Mouse (Mus musculus) testis, postnatal 14 days (tissue): ENCODE results near the gene Kcnj2.

Experiments used
- DNase-seq: peaks from one replicate; pipeline ENCODE4 v3.0.0; 2021; ENCODE audit warnings: low spot score

Gene Kcnj2

DNA sequence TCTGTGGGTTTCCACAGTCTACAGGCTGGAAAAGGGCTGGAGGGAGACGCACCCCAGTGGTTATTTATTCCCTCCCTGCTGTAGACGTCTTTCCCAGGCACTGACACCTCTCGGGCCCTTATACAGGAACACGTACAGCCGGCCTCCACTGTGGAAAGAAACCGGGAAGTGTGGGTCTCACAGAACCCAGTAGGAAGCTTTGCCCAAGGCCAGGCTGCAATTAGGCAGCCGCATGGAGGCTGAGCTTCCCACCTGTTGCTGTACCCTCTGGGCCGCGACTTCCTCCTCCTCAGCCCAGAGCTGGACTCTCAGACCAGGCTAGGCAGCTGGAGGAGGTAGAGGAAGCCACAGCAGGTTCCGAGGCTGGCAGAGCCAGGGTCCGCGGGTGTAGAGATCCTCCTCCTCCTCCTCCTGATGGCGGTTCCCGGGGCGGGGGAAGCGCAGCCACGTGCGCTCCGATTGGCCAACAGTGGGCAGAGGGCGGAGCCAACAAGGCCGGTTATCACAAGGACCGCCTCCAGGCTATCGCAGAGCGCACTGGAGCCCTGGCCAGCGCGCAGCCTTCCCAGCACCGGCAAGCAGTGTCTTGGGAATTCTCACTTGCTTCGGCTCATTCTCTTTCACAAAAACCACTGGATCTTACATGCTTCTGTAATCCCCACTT is at the start of gene Kcnj2:
Kcnj2 (plus strand) TSS at position 530 of the 664 bp plus-strand sequence.
- DNase-seq, result peak; percentile 87

DNA sequence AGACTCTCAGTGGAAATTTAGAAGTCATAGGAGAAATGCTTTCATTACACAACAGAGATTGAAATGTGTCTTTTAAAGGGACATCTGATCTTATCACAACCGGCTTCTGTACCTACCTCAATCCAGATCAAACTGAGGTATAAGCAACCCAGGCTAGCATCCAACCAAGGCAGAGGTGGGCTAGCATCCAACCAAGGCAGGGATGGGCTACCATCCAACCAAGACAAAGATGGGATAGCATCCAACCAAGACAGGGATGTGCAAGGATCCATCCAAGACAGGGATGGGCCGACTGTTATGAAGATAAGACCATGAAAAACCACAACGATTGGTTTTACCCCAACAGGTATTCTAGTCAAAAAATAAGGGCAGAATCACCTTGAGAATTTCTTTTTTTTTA is 49.8 kb upstream of the Kcnj2 start:
- DNase-seq, result no peak

DNA sequence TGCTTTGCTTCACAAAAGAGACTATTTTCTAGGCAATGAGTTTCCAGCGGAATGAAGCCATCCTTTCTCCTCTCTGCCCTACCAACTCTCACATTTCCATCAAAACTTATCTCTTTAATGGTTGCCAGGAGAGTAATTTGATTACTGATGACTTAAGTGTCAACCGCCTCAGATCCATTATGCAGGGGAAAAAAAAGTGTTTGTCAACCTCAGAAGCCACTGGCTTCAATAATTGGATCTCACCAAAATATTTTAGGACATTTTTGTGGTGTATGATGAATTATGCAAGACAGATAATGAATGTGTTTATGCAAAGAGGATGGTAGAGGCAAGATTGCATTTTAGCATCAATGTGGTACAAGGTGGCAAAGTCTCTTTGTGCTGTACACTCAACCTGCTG is 45.8 kb upstream of the Kcnj2 start:
- no peak for DNase-seq

DNA sequence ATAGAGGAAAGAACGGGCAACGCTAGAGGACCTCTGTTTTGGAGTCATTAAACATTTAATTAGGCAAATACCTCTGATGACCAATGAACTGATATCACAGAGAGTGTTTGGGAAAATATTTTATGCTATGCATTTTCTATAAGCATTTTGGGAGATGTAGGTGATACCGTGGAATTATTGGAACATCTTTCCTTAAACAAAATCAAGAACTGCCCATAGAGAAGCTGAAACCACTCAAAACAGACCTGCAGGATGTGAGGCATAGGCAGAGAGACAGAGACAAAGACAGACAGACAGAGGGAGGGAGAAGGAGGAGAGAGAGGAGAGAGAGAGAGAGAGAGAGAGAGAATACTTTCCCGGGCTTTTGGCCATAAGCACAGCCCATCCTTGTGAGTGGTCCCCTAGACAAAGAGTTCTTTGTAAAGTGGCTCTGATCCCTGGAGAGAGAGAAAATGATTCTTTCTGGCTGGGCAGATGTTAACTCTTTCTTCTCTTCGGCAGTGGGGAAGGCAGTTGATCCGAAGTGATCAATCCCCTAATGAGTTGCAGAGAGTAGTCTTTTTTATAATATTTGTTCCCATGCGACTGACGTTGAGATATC is 43.2 kb upstream of the Kcnj2 start:
- DNase-seq, result no peak

GRCm38 (mm10) chr11:111042175-111042574 is 23.8 kb upstream of the Kcnj2 start:
- no peak for DNase-seq

DNA sequence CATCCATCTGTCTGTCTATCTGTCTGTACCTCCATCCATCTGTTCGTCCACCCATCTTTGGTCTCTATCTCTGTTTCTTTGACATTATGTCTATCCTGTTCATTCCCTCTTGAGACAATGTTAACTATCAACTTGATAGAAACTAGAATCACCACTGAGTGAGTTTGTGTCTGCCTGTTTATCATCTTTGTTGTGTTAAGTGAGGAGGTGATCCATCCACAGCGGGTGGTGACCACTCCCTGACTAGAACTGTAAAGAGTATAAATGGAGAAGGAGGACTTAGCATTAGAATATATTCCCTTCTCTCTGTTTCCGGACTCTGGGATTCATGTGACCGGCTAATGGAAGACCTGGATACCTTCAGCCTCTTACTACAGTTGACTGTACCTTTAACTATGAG is 22.7 kb upstream of the Kcnj2 start:
- no peak for DNase-seq

DNA sequence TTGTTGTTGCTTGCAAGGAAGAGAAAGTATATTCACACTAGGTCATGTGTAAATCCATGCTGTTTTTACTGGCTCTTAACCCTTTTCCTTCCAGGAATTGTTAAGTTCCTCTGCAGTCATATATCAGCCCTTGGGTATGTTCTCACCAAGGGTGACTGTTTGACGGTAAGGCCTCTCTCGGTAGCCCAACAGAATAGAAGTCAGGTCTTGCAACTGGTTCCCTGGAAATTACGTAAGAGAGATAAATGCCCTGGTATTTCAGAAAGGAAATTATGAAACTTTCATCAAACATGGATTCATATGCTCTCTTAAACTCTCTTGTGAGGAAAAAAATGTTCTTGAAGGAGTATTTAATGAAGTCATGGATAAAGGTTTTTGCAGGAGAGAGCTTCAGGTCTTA is 11.7 kb upstream of the Kcnj2 start:
- no peak for DNase-seq

DNA sequence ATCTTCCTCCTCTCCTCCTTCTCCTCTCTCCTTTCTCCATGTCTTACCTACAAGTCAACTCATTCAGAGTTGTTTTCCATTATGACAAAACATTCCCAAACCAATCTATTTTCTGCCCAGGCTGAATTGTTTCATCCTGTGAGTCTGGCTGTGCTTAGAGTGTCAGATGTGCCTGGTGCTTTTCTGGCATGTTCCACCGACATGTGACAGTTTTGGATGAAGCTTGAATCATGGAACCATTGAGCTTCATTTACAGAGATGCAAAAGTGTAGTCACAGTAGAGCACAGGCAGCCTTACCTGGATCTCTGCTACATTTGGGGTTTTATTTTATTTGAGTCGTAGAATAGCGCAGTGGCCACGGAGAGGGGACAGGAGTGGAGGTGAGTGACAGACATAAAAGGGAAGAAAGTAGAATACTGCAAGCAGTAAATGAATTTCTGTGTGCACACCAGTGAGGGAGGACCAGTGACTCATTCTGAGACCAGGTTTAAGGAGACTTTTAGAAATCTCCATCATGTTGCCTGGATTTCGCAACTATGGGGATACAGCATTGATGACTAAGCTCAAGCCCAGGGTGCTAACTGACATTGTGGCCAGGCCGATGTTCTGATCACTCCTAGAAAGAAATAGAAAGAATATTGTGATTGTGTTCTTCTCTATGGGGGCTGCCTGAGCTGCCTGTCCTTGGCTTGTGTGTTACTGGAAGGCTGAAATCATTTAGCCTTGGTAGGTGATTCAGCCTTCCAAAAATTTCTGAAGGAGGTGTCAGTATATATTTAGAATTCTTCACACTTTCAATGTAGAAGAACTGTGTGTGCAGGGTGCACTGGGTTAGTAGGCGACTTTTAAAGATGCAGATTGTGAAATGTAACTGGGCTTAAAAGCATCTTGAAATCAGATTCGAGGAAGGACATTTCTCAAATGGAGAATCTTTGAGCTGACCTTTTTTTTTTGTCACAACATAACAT is 10.8 kb upstream of the Kcnj2 start:
- no peak for DNase-seq

GRCm38 (mm10) chr11:111056030-111056429 is 9.9 kb upstream of the Kcnj2 start:
- DNase-seq, result no peak

DNA sequence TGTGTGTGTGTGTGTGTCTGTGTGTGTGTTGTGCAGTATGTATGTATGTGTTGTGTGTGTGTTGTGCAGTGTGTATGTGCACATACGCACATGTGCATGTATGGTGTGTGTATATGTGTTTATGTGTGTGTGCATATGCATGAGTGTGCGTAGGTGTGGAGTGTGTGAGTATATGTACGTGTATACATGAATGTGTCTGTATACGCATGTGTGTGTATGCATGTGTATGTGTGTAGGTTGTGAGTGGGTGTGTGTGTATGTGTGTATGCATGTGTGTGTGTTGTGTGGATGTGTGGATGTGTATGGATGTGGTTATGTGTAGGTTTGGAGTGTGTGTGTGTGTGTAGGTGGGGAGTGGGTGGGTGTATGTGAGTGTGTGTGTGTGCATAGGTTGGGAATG is 8.5 kb upstream of the Kcnj2 start:
- no peak for DNase-seq

- no peak for DNase-seq
Measured at GRCm38 (mm10) chr11:111059440-111059839, 6.5 kb upstream of the Kcnj2 start.

GRCm38 (mm10) chr11:111060216-111060615 is 5.7 kb upstream of the Kcnj2 start:
- DNase-seq, result no peak

DNA sequence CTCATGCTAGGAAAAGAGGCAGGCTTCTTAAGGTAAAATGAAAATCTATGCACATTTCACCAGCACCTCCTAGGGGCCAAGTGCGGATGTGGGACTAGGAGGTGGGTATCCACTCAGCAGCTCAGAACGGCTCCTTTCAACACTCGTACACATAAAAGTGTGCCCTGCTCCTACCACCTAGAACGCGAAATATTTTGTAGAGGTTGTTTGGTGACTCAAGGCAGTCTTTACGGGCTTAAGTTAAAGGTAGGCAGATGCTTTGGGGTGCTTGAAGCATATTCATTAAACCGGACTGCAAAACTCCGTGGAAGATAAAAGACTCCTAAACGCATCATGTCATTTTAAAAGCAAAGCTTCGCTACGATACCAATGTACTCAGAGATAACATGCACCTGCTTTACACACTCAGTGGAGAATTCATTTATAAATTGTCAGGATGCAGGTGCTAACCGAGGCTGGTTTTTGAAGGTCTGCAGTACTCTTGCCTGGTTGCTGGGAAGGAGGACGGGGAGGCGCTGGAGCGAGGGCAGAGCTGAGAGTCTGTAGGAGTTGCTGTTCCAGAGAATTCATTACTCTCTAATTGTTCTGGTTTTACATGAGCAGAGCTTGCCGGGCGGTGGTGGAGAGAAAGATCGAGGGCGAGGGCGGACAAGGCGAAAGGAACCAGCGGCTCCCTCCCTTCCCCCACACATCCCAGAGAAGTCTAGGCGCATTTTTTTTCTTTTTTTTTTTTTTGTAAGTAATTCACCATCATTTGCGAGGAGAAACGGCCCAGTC is 1.0 kb upstream of the Kcnj2 start:
- peak; percentile 9 for DNase-seq

DNA sequence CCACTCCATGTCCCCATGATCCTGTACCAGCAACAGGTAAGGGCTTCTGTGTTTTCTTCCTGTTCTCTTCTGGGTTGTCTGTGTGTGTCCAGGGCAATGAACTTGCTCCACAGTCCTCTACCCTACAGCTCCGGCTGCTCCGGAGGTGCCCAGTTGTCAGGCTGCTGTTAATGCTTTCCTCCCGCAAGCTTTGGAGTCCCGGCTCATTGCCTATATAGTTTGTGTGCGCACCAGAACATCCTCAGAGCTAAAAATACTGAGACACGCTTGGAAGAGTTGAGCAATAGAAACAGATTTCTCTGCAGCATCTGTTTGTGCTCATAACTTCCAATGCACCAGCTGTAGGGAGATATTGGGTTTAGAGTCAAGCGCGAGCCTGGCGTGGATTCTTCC is 331 bp downstream of the Kcnj2 start:
- peak; percentile 4 for DNase-seq

GRCm38 (mm10) chr11:111067787-111068186 is 1.8 kb downstream of the Kcnj2 start:
- DNase-seq, result no peak

GRCm38 (mm10) chr11:111070460-111070859 is 4.5 kb downstream of the Kcnj2 start:
- DNase-seq, result no peak

DNA sequence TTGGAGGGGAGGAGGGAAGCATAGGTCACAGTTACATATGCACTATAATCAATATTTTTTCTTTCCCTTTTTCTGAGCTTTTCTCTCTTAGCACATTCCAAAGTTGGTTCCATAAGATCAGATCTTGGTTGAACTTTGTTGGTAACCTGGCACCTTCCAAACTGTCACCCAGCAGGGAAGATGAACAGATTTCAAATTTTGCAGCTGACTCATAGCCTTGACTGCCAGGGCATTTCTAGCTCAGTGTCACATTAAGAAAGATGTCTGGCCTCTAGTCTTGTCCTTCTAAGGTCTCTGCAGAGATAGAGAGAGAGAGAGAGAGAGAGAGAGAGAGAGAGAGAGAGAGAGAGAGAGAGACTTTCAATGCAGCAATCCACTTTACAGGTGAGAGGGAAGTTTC is 8.2 kb downstream of the Kcnj2 start:
- no peak for DNase-seq

DNA sequence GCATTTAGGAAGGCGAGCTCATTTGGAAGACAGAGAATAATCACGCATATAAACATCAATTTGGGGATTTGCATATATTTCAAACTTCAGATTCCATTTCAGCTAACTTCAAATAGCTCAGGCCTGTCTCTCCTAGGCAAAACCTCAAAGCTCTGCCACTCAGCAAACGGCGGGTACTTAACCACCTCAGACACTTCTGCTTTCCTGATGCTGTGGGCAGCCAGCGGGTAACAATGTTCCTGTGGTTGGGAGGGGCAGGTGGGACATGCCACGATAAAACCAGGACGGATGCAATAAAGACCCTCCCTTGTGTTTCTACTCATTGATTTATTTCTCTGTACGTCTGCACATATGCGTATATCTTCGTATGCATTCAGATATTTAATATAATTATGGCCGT is 12.1 kb downstream of the Kcnj2 start:
- DNase-seq, result no peak

GRCm38 (mm10) chr11:111083009-111083408 is 17.0 kb downstream of the Kcnj2 start:
- DNase-seq, result no peak

DNA sequence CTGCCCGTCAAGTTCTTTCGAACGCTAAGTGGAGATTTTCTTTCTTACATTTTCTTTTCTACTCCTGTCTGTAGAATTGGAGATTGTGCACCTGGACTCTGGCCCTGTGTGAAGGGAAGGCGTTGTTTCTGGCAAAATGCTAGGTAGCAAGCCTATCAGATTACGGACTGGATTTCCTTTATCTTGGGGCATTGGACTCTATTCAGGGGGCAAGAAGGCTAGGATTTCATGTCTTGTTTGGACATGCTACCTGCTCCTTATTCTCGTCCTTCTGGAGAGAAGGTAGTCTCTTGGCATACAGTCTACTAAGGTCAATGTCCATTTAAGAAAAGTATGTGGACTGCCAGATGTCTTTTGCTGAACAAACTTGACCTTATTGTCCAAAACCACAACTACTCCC is 21.0 kb downstream of the Kcnj2 start:
- DNase-seq, result no peak

- DNase-seq, result no peak
Measured at GRCm38 (mm10) chr11:111088226-111088625, 22.3 kb downstream of the Kcnj2 start.

GRCm38 (mm10) chr11:111088812-111089211 is 22.8 kb downstream of the Kcnj2 start:
- DNase-seq, result no peak
